Mouse (Mus musculus) embryo, embryonic 10 days (tissue): Measurements from ENCODE around the gene Atxn7l1.

Source experiments
- DNase-seq: peaks from one replicate; pipeline ENCODE4 v3.0.0-alpha.2; 2015; ENCODE audit warnings: low spot score

Atxn7l1 gene

GRCm38 (mm10) chr12:33276028-33276427 lies 128.5 kb downstream of the Atxn7l1 start:
- no peak for DNase-seq

GRCm38 (mm10) chr12:33277427-33277826 lies 129.9 kb downstream of the Atxn7l1 start:
- DNase-seq, result no peak

DNA sequence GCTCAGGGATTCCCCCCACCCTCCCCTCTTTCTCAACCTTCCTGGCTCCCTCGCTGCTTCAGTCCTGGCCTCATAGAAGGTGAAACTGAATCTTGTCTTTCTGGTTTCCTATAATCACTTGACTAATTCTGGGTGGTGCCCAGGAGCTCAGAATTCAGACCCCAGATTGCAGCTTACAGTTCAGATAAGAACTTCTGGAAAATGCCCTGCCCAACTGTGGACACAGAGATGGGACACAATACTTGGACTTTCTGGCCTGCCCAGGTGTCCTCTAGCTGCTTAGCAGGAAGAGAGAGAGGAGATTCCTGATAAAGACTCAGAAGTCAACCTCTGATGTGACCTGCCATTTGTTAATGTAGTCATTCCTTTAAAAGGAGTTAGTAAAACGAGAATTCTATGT lies 131.7 kb downstream of the Atxn7l1 start:
- DNase-seq, result no peak

- peak; percentile 76 for DNase-seq
Measured at GRCm38 (mm10) chr12:33280805-33281204, 133.3 kb downstream of the Atxn7l1 start.

GRCm38 (mm10) chr12:33284344-33284936 lies 136.9 kb downstream of the Atxn7l1 start:
- DNase-seq, result no peak

DNA sequence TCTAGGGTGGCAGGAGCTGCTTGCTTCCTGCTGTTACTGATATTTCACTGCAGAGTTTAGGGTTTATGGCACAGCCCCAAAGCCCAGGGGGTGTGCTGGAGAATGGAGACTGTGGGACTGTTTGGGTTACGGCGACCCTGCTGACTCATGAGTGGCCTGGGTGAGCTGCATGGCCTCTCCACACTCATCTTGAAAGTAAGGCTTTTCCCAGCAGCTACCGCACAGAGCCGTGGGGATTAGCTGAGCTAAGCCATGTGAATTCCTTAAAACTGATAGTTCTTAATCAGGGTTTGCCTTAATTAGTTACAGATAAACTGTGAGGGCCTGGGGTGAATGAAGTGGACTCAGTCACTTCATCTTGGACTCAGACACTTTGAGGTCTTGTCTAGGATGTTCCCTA lies 137.9 kb downstream of the Atxn7l1 start:
- no peak for DNase-seq

DNA sequence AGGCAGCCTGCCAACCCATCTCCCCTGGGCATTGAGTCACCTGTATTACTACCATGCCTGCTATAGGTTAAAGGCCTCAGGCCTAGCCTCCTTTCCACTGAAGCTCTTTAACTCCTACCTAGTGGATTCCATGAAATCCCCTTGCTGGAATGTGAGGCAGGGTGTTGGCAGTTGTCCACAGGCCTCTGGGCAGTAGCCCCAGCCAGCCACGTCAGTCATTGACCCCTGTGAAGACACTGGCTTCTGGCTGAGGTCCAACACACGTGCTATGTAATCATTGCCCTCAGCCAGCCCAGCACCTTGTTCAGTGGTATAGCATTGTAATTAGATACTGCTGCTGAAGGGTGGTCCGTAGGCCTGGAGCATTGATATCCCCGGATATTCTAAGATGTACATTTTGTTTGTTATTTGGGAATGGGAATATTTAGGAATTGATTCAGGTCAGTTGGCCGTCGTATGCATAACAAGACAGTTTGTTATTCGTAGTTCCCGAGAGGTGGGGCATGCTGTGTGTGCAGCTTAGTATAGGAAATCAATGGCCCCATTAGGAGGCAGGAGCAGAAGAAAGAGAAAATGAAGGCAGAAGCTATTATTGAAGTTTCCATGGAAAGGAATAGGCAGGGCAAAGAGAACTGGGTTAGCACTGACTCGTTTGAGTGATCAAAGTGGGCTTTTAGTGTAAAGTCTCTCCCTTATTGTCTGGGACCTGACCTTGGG lies 138.6 kb downstream of the Atxn7l1 start:
- no peak for DNase-seq

DNA sequence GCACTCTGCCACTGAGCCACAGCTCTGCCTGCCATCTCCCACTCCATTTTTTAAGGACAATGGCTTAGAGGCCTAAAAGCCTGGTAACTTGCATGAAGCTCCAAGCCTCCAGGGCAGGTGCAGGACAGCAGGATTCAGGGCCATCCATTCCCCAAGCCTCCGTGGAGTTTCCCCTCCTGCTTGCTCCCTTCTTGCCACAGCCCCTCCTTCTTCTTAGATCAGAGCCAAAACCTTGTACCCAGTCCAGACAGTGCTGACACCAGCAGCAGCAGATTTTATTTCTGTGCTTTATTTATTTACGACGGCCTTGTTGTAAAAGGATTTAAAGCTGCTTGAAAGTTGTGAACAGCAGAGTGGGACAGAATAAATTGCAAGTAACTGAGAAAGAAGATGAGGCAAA lies 140.2 kb downstream of the Atxn7l1 start:
- DNase-seq, result no peak

- DNase-seq, result peak; percentile 56
Measured at GRCm38 (mm10) chr12:33288746-33289145, 141.3 kb downstream of the Atxn7l1 start.

- DNase-seq, result peak; percentile 74
Measured at GRCm38 (mm10) chr12:33302070-33302469, 154.6 kb downstream of the Atxn7l1 start.

DNA sequence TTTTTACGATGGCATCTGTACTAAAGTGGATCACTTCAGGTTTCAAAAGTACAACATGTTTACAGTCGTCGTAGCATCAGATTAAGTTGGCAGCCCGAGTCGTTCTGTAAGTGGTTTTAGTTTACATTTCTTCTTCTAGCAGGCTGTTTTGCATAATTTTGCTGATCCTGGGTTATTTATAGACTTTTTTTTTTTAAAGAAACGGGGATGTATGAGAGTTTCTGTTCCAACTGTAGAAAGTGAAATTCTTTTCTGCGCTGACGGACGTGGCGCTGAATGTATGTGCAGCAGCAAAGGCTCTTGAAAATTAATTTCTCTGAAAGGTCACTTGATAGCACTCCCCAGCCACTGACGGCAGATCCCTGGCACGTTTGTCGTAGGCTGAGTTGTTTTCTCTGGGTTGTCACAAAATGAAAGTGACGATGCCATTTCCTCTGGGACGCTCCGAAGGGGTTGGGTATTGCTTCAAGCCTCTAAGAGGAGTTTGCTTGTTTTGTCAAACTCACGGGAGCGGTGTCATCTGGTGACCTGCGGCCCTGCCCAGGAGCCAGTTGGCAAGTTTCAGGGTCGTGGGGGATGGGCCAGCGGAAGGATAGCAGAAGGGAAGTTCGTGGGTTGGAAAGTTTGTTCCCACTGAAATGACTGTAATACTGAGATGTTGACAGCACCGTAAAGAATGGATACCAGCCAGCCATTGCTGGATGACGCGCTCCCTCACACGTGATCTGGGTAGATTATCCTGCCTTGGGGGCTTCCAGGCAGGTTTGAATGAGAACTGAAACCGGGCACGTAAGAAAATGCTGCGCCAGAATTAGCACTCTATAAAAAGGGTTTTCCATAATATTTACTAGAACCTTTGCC lies 155.3 kb downstream of the Atxn7l1 start:
- peak; percentile 55 for DNase-seq

DNA sequence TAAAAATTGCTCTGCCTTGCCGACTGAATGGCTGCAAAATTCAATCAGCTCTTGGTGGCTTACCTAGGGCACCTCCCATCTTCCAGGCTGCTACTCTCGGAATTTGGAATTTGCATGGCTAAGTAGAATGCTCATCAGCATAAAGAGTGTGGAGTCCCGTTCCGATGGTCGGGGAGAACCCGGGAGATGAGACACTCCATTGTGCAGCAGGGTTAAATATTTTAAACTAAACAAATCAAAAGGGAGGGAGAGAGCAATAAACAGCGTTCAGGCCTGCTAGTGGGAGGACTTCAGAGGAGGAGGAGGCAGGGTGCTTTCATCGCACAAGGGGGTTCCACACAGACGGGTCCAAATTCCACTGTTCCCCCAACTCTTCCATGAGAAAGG lies 155.9 kb downstream of the Atxn7l1 start:
- DNase-seq, result no peak

DNA sequence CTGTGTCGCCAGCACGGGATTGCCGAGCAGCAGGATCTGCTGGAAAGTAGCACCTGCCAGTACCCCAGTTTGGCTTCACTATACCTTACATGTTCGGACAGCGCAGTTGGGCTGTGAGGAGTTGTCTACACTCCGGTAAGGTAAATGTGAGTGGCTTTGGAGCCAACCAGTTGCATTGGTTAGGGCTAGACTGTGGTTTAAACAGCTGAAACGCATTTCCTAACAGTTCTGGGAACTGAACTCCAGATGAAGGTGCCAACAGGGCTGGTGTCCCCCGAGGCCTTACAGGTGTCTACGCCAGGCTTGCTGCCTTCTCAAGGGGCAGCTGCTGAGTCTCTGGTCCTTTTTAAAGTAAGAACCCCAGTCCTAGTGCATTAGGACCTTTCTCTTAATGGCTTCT lies 157.6 kb downstream of the Atxn7l1 start:
- no peak for DNase-seq

DNA sequence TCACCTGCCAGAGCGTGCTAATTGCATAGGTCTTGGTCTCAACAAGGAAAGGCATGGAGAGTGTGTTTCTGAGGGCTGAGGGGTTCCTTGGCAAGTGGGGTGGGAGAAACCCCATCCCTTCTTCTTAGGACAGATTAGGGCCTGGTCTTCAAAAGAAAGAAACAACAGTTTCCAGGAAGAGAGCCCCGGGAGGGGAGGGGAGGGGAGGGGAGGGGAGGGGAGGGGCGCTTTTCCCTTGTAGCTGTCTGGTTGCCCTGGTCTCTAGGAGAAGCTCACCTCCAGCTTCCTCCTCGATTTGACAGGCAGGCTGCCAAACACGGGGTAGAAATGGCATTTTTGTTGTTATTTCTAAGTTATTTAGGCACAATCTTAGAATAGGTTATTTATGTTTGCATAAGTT lies 159.0 kb downstream of the Atxn7l1 start:
- no peak for DNase-seq

DNA sequence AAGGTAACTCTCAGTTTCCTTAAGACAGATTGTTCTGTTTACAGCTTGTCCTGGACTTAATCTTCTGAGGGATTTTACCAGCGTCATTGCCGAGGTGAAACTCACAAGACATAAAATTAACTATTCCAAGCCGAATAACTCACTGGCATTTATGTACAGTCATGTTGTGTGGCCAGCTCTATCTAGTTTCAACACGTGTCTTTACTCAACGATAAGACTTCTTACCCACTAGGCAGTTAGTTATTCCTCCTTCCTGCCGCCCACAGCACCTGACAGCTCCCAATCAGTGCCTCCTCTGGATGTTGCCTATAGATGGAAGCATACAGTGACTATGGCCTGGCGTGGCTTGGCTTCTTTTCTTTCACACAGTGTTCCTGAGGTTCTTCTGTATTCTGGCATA lies 161.2 kb downstream of the Atxn7l1 start:
- no peak for DNase-seq

DNA sequence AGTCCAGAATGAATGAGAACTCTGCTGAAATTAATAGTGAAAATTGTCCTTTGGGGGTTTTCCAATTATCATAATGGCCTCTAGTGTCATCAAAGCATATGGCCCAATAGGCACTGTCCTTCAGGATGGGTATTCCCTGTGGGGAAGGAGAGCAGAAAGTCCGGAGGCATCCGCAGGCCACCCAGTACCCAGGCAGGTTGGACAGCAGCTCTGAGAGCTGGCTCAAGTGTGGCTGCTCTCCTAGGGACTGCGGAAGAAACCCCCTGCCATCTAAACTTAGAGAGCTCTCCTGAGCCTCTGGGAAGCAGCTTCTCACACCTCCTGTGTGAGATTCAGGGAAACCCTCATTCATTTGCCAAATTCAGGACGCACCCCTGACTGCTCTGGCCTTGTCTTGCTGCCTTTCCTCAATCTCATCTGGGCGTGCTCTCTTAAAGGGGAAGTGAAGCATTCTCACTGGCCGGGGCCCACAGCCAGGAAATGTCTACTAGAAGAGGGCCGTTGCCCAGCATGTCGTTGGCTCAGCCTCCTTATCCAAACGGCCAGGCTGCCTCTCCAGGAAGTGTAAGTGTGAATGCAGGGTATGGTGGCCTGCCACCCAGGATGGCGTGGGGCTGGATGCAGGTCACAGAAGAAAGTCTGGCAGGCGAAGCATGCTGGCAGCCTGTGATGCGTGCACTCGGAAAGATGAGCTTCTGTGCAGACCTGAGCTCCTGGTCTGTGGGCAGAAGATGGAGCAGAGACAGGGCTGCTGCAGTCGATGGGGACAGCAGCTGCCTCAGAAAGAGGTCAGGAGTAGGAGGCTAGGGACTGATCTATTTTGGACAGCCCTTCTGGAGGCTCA lies 166.6 kb downstream of the Atxn7l1 start:
- DNase-seq, result peak; percentile 19

DNA sequence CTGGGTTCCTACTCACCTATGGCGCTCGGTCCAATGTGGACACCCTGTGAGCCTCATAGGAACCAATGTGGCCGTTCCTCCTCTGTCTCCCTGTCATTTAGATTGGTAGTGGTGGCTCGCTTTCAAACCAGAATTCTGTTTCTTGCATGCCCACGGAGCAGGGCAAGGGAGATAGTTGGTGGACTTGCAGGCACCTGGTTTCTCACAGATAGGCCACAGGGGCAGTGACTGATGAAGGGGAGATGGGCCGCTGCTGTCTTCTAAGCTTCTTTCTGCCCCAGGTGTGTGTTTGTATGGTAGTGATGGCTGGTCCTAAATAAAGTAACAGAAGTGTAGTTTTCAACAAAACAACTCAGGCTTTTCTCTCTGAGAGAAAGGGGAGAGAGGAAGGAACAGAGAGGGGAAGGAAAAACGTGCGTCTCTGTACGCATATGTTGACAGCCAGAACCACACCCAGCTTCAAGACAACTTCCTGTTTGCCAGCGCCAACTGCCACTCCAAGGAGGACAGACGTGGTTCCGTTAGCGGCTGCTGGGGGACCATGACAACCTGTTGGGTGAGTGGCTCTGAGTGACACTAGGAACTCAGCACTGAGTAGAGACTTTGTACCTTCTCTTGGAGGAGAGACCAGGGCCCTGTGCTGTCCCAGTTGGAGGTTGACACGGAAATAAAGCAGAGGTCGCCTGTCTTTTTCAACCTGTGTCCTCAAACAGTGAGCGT lies 167.6 kb downstream of the Atxn7l1 start:
- DNase-seq, result no peak

DNA sequence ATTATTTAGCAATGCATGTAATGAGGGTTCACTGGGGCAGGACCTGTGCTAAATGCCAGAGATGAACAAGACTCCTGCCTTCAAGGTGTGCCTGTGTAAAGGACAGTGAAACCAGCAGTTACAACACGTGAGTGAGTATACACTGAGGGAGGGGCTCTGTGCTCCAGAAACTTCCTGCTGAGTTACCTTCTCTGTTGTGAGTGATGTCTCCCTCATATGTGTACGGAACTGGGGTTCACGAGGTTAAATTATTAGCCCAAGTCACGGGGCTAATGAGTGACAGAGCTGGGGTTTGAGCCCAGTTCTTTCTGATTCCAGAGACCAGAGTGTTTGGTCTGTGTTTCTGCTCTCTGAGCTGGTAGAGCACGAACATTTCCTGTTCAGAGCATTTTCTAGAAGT lies 168.3 kb downstream of the Atxn7l1 start:
- no peak for DNase-seq

- DNase-seq, result no peak
Measured at GRCm38 (mm10) chr12:33317792-33318530, 170.5 kb downstream of the Atxn7l1 start.

DNA sequence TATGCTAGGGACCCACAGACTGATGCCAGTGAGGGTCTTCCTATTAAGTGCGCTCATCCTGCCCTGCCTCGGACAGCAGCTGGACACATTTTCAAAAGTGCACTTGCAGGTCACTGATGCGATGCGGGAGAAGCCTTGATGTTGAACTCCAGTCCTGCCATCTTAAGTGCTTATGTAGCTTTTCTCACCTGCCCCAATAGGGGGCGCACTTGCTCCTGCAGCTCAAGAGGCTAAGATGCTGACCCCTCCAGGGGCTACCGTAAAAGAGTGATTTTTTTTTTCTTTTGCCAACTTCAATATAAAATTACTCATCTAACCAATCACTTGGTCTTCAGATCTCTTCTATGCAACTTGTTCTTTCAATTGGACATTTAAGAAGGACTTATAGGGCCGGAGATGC lies 175.1 kb downstream of the Atxn7l1 start:
- no peak for DNase-seq

- DNase-seq, result no peak
Measured at GRCm38 (mm10) chr12:33323821-33324220, 176.3 kb downstream of the Atxn7l1 start.
